Mouse (Mus musculus): ENCODE data around the gene Olfr630.
"Not testable (repeated sequence)": the region's sequence is repeated elsewhere in the genome, so short reads cannot be mapped to it uniquely, and the experiment has no call there.

Gene Olfr630

GRCm38 (mm10) chr7:103757233-103757632, at the start of gene Olfr630:
Olfr630 (minus strand) TSS chr7:103757333.
- no peak for DNase-seq

DNA sequence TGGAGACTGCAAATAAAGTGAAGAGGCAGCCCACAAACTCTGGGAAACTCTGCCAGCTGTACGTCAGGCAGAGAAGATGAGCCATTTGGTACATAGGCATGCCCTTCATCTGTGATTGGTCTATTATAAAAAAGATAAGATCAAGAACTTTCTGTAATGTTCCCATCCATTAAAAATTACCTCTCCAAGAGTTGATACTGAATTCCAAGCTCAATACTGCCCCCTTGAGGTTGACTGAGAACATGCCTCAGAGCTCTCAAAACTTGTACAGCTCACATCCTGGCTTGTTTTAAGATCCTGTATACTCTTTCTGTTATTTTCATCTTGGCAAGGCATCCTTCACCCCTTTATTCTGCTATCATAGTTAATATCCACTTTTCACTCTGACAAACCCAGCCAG, 49.7 kb upstream of the Olfr630 start:
- no peak for DNase-seq

DNA sequence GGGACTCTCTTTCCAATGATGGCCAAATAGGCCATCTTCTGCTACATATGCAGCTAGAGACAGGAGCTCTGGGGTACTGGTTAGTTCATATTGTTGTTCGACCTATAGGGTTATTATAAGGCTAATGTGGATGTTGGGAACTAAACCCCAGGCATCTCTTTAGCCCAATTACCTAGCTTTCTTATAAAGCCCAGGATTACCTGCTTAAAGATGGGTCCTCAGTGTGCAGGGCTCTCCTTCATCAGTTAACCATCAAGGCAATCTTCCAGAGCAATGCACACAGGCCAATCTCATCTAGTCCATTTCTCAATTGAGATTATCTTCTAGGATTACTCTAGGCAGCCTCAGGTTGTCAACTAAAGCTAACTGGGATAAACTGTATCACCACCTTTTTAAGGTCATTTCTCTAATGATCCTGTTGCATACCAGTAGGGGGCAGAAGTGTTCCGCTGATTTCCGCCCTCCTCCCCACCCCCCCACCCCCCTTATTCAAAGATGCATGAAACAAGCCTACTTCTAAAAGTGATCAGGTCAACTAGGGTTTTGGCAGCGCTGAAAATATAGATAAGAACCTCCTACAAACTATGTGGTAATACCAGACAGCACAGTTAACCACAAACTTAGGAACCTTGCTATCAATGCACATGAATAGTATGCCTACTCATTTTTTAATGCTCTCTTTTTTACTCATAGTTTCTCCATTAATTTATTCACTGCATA, 35.7 kb upstream of the Olfr630 start:
- DNase-seq: no peak

GRCm38 (mm10) chr7:103791721-103792120, 34.6 kb upstream of the Olfr630 start, which contains the start of gene Olfr67:
Olfr67 (minus strand) TSS chr7:103791821.
- DNase-seq: no peak

DNA sequence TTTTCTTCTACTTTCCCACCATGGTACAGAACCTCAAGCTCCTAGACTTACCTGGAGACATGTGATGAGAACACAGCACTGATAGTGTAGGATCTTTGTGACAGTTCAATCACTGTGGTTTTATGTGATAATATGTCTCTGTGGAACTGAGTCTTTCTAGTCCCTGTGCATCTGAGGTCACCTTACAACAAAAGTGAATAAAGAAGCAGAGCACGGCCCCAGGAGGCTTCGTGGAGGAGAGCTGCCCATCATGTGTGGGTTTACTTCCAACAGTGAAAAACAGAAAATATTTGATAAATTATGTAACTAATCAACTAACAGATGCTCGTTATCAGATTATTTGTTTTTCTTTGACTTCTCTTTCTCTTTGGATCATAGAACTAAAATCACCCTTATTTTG, 22.5 kb upstream of the Olfr630 start, which contains the start of gene Olfr68:
TSS of gene Olfr68 (minus strand) at position 101 of the 400 bp plus-strand sequence.
- DNase-seq: no peak

DNA sequence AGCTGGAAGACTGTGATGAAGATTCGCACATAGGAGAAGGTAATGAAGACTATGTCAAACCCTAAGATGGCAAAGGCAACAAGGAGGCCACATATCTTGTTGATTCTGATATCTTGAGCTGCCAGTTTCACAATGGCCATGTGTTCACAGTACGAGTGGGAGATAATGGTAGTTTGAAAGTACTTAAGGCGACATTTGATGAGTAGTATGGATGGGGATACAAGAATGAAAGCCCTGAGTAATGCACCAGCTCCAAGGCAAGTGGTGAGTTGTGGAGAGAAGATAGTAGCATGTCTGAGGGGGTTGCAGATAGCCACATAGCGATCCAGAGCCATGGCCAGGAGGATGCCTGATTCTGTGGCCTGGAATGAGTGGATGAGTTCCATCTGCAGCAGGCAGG, 20.5 kb upstream of the Olfr630 start:
- not testable (repeated sequence) for DNase-seq

DNA sequence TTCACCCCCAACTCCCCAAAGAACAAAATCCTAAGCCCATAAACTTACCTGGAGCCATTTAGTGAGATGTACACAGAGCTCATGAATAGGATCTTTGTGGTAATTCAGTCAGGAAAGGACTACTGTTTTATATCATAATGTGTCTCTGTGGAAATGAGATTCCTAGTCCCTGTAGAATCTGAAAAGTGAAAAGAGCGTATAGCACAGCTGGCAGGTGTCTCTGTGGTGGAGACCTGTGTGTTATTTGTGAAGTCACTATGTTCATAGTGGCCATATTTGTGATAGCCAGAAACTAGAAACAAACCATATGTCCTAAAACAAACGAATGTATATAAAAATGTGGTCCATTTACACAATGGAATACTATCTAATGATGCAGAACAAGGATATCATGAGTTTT, 14.4 kb upstream of the Olfr630 start, which contains the start of gene Olfr69:
TSS of gene Olfr69 (minus strand) at position 101 of the 400 bp plus-strand sequence.
- no peak for DNase-seq

GRCm38 (mm10) chr7:103767687-103768086, 10.6 kb upstream of the Olfr630 start:
- not testable (repeated sequence) for DNase-seq

GRCm38 (mm10) chr7:103762212-103762611, 5.1 kb upstream of the Olfr630 start:
- not testable (repeated sequence) for DNase-seq

DNA sequence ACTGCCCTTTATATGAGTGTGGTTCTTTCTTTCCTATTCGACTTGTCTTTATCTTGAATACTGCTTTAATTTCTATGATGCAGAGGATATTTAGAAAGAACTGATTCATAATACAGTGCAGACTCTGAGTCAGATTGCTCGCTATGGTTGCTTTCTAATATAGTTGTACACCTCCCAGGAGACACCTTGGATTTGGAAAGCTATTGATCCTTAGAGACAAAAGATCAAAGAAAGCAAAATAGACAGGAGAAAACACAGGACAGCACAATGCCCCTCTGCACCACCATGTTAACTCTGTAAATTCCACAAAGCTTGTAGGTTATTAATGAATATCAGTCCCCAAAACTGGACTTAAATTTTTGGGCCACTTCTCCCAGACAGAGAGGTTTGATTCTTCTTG, 12.3 kb downstream of the Olfr630 start, which contains the start of gene Olfr629:
TSS of gene Olfr629 (minus strand) at position 101 of the 400 bp plus-strand sequence.
- DNase-seq: no peak

DNA sequence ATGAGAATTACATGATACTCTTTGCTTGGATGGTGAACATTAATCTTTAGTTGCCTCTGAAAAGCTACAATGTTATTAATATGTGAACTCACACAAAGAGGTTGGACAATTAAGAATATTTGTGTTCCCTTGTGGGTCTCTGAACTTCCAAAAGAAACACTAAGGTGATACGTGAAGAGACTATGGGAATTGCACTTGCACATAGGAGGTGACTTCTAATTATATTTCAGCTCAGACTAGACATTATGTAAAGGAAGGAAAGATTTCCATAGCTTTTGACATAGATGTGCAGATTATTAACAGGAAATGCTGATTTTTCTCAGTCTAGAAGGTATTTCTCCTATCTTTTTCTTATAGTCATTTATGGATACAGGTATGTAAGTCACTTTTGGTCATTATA, 27.1 kb downstream of the Olfr630 start, which contains the start of gene Olfr628:
TSS of gene Olfr628 (plus strand) at position 301 of the 400 bp plus-strand sequence.
- no peak for DNase-seq

- DNase-seq: not testable (repeated sequence)
Observed at GRCm38 (mm10) chr7:103716398-103716797, 40.7 kb downstream of the Olfr630 start.

- no peak for DNase-seq
Observed at GRCm38 (mm10) chr7:103714371-103714770, 42.8 kb downstream of the Olfr630 start, which contains the start of gene Olfr243. Olfr243 (plus strand) TSS chr7:103714671.

DNA sequence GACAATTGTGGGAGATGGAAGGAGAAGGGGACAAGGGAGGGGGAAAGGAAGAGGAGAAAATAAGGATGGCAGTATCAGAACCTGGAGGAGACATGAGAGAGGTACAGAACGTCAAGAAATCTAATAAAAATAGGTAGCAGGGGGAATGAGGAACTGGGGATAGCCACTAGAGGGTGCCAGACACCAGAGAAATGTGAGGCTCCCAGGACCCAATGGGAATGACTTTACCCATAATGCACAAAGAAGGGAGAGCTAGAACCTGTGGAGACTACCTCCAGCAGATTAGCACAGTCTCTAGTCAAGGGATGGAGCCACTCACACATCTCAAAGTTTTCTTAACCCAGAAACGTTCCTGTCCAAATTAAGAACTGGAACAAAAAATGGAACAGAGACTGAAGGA, 45.1 kb downstream of the Olfr630 start:
- DNase-seq: no peak

All from lung, postnatal 14 days (tissue).